Mouse (Mus musculus) left cerebral cortex, postnatal 4 days (tissue): ENCODE data around the gene Gm49354. TPM values are rescaled to one million over a fixed set of nuclear protein-coding genes. Genes with fewer than 3 reads are reported as not detected.
"Not testable (repeated sequence)": the region's sequence is repeated elsewhere in the genome, so short reads cannot be mapped to it uniquely, and the experiment has no call there.

Experiments used
- DNase-seq: peaks from one replicate; pipeline ENCODE4 v3.0.0-alpha.2; 2022
- intact Hi-C: fragments of 180-260 bp; cut with DNase I; formaldehyde crosslinking; loops from one replicate; pipeline ENCODE4 v1.15.1; 2025
- total RNA-seq, 2 experiments: library from RNA; stranded (reverse); gene quantifications; 2 replicates each; pipeline ENCODE4 v1.2.3; 2021

Gm49354 gene
- total RNA-seq, 2 experiments from 2014 or later, result not detected

DNA sequence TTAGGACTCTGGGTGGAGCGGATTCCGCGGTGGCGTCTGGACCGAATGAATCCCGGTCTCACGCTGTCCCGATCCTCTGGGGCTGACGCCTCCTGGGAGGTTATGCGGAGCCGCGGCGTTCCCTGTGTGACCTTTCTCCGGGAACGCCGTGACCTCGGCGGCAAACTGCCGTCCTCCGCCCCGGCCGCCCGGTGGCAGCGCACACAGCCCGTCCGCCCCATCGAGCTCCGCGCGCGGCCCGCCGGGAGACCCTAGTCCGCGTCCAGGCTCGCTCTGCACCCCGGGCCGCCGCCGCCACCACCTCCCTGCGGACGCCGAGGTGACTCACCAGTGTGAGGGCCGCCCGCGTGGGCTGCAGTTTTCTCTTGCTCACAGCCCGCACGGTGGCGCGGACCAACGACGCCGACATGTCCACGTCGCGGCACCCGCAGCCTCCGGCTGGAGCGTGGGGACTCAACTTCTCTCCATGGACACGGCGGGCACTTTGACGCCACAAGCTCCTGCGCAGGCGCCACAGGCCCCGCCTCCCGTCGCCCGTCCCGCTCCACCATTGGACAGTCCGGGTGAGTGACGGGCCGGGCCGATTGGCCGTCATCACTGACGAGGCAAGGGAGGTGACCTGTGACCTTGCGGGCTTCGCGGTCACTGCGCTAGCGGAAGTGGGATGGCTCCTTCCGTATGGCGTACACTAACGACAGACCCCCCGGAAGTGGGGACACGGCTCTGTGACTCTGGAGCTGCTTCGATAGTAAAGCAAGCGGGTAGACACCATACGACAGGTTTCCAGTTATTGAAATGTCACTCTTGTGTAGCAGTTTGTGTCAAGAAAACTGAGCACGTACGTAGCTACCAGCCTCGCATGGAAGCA, 12.5 kb downstream of the Gm49354 start, which contains the start of gene Isca1:
Gene Isca1 (minus strand): TSS at position 515 of the 868 bp plus-strand sequence.
- intact Hi-C loops, result no loop called here
- DNase-seq, result peak; percentile 99

DNA sequence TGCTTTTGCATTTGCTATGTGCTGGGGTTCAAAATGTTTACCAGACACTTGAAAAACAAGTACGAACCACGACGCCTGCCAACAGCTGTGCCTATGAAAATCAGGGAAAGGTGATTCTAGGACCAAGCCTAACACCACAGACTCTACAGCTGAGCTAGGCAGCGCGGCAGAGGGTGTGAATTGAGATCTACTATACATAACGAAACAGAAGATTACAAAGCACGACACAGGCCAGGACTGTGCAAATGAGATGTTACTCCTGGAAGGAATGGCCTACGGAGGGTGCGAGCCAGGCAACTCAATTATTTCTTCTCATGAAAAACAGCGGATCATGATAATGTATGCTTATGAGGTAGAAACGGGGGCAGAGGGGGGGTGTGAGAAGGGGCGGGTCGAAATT, 13.5 kb downstream of the Gm49354 start:
- DNase-seq, result no peak
- intact Hi-C loops, result no loop called here

DNA sequence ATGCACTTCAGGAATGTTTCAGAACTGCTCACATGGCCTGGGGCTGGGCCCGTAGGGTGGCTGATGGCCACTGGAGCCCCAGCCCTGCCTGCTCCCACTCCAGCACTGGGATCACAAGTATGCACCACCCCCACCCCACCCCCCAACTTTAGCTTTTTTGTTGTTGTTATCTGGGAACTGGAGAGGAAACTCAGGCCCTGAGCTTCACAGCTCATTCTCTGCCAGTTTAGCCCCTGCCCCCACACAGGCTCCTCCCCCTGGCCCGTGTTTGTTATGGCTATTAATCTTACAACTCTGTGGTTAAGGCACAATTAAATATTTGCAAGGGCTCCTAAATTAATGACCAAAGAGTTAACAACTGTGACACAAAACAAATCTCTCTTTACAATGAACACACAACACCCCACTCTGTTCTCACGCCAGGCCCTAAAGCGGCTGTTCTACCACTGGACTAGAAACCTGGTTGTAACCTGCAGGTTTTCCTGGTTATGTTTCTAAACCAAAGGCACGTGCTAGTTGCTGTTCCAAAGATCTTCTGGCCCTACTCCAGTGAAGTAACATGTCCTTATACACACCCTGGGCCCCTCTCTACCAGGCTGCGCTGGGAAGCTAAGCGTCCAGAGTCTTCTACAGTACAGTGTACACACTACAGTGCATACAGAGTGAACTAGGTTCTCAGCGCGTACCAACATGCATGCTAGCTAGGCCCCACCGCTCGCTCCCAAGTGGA, 15.1 kb downstream of the Gm49354 start:
- DNase-seq, result no peak

DNA sequence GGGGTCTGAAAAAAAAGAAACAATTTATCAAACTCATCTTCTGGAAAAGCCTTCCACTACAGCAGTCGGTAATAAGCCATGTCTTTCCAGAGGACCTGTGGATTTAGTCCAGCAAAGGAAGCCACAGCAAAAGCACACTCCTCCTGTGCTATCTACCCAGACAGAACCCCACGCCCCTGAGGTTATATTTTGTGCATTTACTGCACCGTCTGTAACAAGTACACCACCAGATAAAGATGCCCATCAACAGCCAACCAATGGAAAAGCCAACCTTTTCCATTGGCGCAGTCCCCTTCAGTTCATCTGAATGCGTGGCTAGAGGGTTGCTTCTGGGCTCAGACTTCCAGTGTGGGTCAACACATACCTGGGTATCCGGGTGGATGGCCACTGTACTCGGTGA, 19.3 kb downstream of the Gm49354 start:
- intact Hi-C loops, result no loop called here
- no peak for DNase-seq

More for the DNA sequence above, 15.1 kb downstream of the Gm49354 start:
- intact Hi-C loops, result no loop called here

DNA sequence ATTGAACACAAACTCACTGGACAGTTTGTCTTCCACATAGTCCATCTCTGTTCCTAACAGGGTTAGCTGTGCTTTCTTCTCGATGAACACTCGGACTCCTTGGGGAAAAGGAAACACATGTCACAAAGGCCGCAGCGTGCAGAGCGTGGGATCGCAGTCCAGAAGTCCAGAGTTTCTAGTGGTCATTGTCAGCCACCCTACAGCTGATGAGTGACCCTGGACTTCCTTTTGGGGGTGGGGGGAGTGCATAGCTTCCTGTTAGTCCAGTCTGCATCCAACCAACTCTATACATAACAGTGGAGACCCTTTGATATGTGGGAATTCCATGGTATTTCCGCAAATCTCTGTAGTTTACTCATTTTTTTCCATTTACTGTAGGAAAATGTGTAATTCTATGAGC, 25.1 kb downstream of the Gm49354 start:
- no peak for DNase-seq
- intact Hi-C loops, result no loop called here

DNA sequence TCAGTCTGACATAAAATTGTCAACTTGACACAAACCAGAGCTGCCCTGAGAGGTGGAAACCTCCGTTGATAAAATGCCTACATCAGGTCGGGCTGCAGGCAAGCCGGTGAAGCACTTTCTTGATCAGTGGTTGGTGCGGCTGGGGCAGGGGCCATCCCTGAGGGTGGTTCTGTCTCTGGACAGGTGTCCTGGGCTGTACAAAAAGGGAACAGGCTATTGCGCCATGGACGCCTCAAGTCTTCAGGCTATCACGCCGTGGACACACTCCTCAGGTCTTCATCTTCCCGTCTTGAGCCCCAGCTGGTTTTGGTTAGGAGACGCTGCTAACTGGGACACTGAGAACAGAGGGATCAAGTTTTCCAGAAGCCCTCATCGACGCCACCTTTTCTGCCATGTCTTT, 31.7 kb downstream of the Gm49354 start:
- intact Hi-C loops, result no loop called here

DNA sequence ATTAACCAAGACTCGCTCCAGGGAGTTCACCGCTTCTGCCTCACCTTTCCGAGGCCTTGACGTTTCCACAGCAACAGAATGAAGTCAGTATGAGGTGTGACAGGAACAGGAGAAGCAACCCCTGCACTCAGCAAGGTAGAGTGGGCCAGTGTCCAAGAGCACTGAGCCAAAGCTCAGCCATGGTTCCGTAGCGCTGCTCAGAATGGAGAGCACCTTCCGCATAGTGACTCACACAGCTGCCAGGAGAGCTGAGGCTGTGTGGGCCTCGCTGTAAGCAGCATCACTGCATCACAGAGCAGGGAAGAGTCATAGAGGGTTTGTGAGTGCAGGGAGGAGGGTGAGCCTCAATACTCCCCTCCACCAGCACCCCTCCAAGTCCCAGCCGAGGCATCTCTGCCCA, 35.3 kb downstream of the Gm49354 start, which contains the start of gene 1700014D04Rik:
Gene 1700014D04Rik (minus strand): TSS at position 42 of the 400 bp plus-strand sequence.
- DNase-seq, result no peak
- intact Hi-C loops, result no loop called here

More for the DNA sequence above, 31.7 kb downstream of the Gm49354 start:
- no peak for DNase-seq

DNA sequence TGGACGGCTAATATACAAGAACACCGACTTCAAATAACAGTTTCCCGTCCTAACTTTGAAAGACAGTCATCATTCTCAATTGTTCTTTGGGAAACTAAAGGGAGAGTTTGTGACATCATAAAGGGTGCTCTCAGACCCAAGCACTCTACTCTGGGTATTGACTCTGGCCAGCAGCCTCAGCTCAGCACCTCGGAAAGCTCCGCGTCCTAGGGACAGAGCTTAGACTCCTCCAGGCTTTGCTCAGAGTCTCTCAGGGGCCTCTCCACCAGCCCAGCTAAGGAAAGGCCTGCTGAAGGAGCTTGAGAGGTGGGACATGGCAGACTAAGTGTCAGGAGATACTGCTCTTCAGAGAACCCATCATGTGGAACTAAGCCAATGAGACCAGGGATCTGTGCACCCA, 35.9 kb downstream of the Gm49354 start:
- intact Hi-C loops, result no loop called here
- no peak for DNase-seq

DNA sequence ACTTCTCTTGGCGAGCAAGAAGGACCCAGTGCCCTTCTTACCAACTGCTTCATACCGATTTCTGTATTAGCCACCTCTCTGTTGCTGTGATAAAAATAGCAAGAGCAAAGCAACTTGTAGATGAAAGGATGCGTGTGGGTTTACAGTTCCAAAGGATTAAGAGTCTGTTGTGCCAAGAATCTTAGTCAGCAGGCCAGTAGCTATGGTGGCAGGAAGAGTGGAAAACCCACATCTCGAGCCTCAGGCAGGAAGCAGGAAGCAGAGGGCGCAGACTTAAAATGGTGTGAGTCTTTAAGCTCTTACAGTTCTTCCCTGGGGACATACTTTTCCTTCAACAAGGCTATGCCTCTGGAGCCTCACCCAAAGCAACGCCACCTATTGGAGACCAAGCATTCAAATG, 36.6 kb downstream of the Gm49354 start:
- DNase-seq, result no peak
- intact Hi-C loops, result no loop called here

DNA sequence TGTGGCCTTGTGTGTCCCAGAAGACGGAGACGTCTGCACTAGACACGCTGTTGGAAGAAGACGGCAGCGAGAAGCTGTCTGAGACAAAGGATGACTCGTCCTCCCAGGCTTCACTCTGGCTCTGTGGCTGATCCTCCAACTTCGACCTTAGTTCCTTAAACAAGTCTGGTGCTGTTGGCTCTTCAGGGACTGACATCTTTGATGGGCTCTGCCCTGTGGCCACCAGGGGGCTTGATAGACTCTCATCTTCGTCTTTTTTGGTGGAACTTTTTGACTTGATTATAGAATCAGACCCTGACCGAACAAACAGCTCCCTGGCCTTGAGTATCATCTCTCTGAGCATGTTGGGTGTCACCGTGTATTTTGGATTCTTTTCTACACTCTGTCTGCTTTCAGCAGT, 40.3 kb downstream of the Gm49354 start:
- intact Hi-C loops, result no loop called here
- DNase-seq, result no peak

DNA sequence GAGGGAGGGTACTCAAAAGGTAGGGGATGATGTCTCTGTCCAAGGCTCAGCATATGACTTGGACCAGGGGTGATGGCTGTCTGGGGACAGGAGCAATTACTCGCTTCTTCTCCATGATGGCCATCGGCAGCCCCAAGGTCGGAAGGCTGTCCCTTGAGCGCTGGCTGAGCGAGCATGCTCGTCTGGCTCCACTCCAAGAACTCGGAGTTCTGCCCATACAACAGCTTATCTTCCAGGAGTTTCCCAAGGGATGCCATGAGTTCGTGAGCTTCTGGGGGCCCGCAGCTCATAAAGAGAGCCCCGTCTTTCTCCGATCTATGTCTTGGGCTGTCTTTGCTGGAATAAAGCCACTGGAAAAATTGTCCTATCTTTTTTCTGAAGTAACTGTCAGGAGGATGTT, 40.9 kb downstream of the Gm49354 start:
- peak; percentile 15 for DNase-seq
- intact Hi-C loops, result no loop called here

DNA sequence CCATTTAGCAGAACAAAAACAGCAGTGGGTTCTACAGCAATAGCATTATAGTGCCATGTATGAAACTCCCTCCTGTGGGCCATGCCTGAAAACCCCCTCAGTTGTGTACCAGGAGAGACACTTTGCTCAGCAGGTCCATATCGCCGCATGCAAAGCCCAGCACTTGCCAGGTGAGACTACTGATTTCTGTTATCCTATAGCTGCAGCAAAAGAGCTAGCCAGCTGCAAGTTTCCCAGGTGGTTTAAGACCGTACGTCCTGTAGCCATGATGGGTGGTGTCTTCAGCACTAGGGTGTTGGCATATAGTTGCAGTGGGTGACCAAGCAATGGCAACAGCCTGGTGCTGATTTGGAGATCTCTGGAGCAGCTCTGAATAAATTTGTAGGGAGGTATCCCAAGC, 42.6 kb downstream of the Gm49354 start:
- DNase-seq, result no peak
- intact Hi-C loops, result no loop called here

DNA sequence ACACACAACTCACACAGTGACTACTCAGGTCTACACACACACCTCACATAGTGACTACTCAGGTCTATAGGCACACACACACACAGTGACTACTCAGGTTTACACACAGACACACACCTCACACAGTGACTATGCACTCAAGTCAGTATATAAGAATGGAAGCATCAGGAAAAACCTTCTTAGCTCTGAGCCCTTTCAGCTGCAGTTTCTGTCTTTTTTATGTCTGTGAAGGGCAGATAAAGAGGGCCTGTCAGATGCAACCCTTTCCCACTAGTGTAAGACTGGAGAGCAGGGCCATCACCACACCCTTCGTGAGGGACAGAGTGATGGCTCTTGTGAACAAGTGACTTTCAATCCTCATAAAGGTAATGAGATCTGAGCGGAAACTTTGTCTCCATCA, 43.6 kb downstream of the Gm49354 start:
- DNase-seq, result no peak
- intact Hi-C loops, result no loop called here

DNA sequence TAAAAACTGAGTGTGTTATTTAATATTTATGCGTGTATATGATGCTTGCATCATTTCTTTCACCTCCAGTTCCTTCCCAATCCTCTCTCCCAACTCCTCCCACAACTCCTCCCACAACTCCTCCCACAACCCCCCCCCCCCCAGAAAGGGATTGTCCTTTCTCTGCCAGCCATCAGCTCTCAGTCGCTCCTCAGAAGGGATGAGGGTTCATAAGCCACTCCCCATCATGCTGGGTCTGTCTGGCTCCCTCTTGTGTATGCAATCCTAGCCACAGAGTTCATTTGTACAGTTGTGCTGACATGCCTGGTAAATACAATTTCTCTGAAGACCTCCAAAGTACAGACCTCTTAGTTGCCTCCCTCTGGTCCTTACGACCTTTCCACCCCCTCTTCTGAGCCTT, 46.9 kb downstream of the Gm49354 start:
- no peak for DNase-seq
- intact Hi-C loops, result no loop called here

DNA sequence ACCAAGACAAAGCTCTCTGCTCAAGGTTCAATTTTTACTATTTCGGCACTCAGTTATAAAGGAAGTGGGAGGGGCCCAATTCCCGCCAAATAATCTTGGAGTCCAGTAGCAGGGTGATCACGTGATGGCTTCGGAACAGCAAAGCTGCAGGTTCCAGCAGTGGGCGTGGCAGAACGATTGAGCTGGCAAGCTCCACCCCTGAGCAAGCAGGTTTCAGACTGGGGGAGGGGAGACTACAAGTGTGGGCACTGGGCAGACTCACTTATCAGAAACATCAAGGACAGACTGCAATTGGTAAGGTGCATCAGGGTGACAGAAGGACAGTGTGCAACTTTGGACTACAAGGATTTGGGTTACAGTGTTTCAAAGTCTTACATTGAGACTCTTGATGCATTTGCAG, 47.7 kb downstream of the Gm49354 start:
- intact Hi-C loops, DNase-seq: not testable (repeated sequence)

DNA sequence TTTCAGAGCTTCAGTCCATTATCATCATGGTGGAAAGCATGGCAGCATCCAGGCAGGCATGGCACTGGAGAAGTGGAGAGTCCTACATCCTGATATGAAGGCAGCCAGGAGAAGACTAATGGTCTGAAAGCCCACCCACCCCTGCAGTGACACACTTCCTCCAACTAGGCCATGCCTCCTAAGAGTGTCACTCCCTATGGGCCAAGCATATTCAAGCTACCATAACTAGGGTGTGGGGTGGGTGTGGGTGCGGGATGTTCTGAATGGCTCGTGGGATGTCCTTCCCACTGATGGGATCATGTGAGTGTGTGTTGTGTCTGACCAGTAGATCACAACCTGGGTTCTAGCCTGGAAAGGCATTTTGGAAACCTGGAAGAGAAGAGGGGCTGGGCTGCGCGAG, 48.1 kb downstream of the Gm49354 start:
- intact Hi-C loops, result no loop called here
- no peak for DNase-seq

DNA sequence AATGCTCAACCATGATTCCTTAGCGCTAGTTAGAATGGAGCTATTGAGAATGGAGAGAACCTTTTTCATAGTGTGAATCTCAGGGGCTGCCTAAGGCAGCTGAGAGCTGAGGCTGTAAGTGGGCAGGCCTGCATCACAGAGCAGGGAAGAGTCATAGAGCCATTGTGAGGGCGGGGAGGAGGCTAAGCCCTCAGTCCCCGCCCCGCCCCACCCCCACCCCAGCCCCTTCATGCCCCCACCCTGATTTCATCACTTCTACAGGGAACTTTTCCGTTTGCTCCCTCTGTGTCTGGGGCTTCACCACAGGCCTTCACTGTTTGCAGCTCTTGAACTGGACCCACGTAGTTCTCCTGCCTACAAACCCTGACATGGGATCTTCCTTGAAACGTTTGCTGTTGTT, 50.4 kb downstream of the Gm49354 start, which contains the start of gene Spata31d1d:
Gene Spata31d1d (minus strand): TSS at position 101 of the 400 bp plus-strand sequence.
- intact Hi-C loops, result no loop called here
- no peak for DNase-seq

DNA sequence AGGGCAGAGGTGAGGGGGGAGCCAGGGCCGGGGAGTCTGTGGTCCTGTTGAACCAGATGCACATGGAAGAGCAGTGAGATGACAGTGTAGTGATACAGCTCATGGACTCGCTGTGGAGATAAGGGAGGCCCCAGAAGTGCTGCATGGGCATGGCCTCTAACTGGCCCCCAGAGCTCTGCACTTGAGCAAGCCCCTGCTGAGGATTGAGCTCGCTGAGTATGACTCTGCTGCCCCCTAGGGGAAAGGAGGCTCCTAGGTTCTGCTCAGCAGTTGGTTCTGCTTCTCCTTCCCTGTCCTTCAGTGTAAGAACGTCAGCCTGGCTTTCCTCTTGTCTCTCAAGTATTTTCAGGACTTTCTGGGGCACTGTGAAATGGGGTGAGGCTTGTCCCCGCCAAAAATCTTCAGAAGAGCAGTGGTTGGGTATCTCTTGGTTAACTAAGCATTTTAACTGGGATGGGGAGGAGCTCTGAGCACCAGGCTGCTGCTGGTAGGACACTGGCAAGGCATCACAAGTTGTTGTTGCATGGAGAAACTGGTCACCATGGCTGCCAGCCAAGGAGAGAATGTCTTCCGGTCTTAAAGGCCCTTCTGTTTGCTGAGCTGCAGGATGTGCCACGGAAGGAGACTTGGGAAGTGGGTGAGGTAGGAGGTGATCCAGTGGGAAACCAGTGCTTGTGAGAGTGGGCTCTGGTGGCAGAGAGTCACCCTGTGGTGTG, 53.5 kb downstream of the Gm49354 start:
- intact Hi-C loops, result loop anchor here (10.0 kb wide), 1 partner anchor 94 kb away; no protein-coding TSS in a partner anchor
- DNase-seq, result peak; percentile 82

DNA sequence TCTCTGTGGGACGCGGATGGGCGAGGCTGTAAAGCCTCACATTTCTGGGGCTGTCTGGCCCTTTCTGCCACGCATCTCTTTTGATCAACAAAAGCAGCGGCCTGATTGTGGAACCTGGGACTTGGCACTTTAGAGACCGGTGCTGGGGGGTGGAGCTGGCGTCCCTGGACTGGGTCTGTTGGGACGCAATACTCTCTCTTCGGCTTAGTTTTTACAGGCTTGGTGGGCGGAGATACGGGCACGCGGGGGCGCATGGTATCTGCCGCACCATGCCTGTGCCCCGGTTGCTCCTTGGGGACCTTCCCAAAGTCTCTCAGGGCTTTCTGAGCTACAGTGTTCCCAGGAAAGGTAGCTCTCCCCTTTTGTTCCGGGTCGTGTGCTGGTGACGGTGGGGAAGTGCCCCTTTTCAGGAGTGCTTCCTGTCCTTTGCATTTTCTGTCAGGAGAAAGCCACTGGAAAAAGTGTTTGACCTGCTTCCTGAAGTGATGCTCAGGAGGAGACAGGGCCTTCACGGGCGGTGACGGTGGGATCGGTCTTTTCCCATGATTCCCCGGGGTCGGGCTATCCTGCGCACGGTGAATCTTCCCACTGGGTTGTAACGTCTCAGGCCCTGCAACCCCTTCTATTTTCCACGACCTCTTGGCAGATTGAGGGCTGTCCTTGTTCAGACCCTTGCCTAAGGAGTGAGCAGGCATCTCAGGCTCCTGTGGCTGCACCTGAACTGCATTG, 55.7 kb downstream of the Gm49354 start:
- intact Hi-C loops, result loop anchor here (10.0 kb wide), 1 partner anchor 92 kb away; no protein-coding TSS in a partner anchor
- DNase-seq, result no peak

DNA sequence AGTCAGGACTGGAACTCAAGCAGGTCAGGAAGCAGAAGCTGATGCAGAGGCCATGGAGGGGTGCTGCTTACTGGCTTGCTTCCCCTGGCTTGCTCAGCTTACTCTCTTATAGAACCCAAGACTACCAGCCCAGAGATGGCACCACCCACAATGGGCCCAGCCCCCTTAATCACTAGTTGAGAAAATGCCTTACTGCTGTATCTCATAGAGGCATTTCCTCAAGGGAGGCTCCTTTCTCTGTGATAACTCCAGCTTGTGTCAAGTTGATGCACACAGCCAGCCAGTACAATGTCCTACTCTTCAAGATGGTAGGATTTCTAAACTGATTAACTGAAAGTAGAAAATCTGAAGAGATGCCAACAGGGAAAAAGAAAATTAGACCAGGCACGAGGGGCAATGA, 60.0 kb downstream of the Gm49354 start:
- intact Hi-C loops, result loop anchor here (10.0 kb wide), 1 partner anchor 87 kb away; no protein-coding TSS in a partner anchor
- not testable (repeated sequence) for DNase-seq
